Mouse (Mus musculus) stomach, embryonic 16.5 days (tissue): ENCODE results near the gene Grb2. TPM values are rescaled to one million over a fixed set of nuclear protein-coding genes. Genes with fewer than 3 reads are reported as not detected.
A peak's percentile ranks its signal among the peaks of the same experiment; 100 is the strongest.

Experiments
- ATAC-seq: fragments of 200-750 bp; cut with Nextera tagmentation; 2 replicates; pipeline ENCODE4 v1.8.0; 2017; ENCODE audit warnings: moderate number of reproducible peaks, moderate TSS enrichment; ENCODE audit not compliant: insufficient read depth, low FRiP score
- H3K27ac ChIP-seq: fragments of 300-500 bp; sonication (generic); 2 replicates; pipeline ENCODE4 v1.5.1; 2014; ENCODE audit warnings: low read length
- H3K27me3 ChIP-seq: fragments of 300-500 bp; sonication (generic); 2 replicates; pipeline ENCODE4 v1.6.1; 2014; ENCODE audit warnings: low read length, control low read depth, mixed read lengths; ENCODE audit not compliant: control insufficient read depth, insufficient read depth
- H3K36me3 ChIP-seq: fragments of 300-500 bp; sonication (generic); 2 replicates; pipeline ENCODE4 v1.6.1; 2014; ENCODE audit warnings: low read length; ENCODE audit not compliant: control insufficient read depth, insufficient read depth
- H3K4me1 ChIP-seq: fragments of 300-500 bp; sonication (generic); 2 replicates; pipeline ENCODE4 v1.6.1; 2014; ENCODE audit warnings: low read length, control low read depth, mixed read lengths; ENCODE audit not compliant: control insufficient read depth, insufficient read depth
- H3K4me2 ChIP-seq: fragments of 300-500 bp; sonication (generic); 2 replicates; pipeline ENCODE4 v1.6.1; 2014; ENCODE audit warnings: low read depth, low read length, mixed read lengths
- H3K4me3 ChIP-seq: fragments of 300-500 bp; sonication (generic); replicated peaks from 2 replicates; pipeline ENCODE4 v1.5.1; 2014; ENCODE audit warnings: mild to moderate bottlenecking, low read length
- H3K9ac ChIP-seq: fragments of 300-500 bp; sonication (generic); 2 replicates; pipeline ENCODE4 v1.6.1; 2014; ENCODE audit warnings: low read length
- H3K9me3 ChIP-seq: fragments of 300-500 bp; sonication (generic); replicated peaks from 2 replicates; pipeline ENCODE4 v1.6.1; 2016; ENCODE audit warnings: low read length, control low read depth; ENCODE audit not compliant: control insufficient read depth
- WGBS: fragments of 180-500 bp; shearing (Covaris S2); extraction: QIAGEN DNeasy Blood & Tissue Kit; methylation state at CpG from one replicate; pipeline ENCODE4 v1.1.7; 2014; 5-methylcytosine and 5-hydroxymethylcytosine counted together
- polyA plus RNA-seq: library from polyadenylated mRNA; unstranded; fragments of >200 nt; fragmentation: Nextera tagmentation; extraction: Ambion mirVana; gene quantifications from 2 replicates; pipeline ENCODE4 v1.2.1, GENCODE M21; 2015

Grb2 gene
- polyA plus RNA-seq, 1 experiment from 2014 or later: 79.6 TPM

- 78% methylated on average over 9 of the region's 9 CpGs for WGBS
- peaks cover 7% of the 10 kb centered on the region; the same call in 1 of the 2 replicates for H3K4me1 ChIP-seq
- H3K4me2 ChIP-seq: no peak overlapping the region
Observed at GRCm38 (mm10) chr11:115742926-115743325, 34.5 kb upstream of the Grb2 start.

GRCm38 (mm10) chr11:115741070-115741469, 32.7 kb upstream of the Grb2 start:
- Histone ChIP-seq H3K9me3 (no peaks in the 10 kb centered on the region), H3K9ac (no peak overlapping the region), H3K4me2 (no peak overlapping the region), H3K27ac (no peak overlapping the region), H3K4me1 (0 out of 2 replicates have a peak, but pooled peaks cover 3% of the 10 kb centered on the region), H3K36me3 (no peaks in the 10 kb centered on the region), H3K4me3 (no peak overlapping the region), H3K27me3 (no peaks in the 10 kb centered on the region)
- ATAC-seq: no peak
- WGBS: 80% methylated on average over 11 of the region's 11 CpGs

More at GRCm38 (mm10) chr11:115742926-115743325, 34.5 kb upstream of the Grb2 start:
- no peak overlapping the region for H3K27ac ChIP-seq
- H3K36me3 ChIP-seq: no peaks in the 10 kb centered on the region
- no peak for ATAC-seq
- no peaks in the 10 kb centered on the region for H3K9me3 ChIP-seq
- H3K9ac ChIP-seq: no peak overlapping the region
- H3K27me3 ChIP-seq: no peaks in the 10 kb centered on the region
- H3K4me3 ChIP-seq: no peak overlapping the region

- ATAC-seq: no peak; the same call in 1 of the 2 replicates
- H3K27ac ChIP-seq: no peak overlapping the region
- H3K4me1 ChIP-seq: 0 out of 2 replicates have a peak, but pooled peaks cover 6% of the 10 kb centered on the region
- H3K4me3 ChIP-seq: no peak overlapping the region
- WGBS: 38% methylated on average over 13 of the region's 13 CpGs
- H3K36me3 ChIP-seq: no peaks in the 10 kb centered on the region
- no peaks in the 10 kb centered on the region for H3K9me3 ChIP-seq
- no peak overlapping the region for H3K4me2 ChIP-seq
- H3K27me3 ChIP-seq: no peaks in the 10 kb centered on the region
- H3K9ac ChIP-seq: no peak overlapping the region
Observed at GRCm38 (mm10) chr11:115738275-115738885, 30.0 kb upstream of the Grb2 start.

- no peaks in the 10 kb centered on the region for H3K36me3 ChIP-seq
- 75% methylated on average over 10 of the region's 10 CpGs for WGBS
- no peak for ATAC-seq
- H3K27ac ChIP-seq: no peak overlapping the region
- H3K4me2 ChIP-seq: no peak overlapping the region
- H3K4me1 ChIP-seq: 0 out of 2 replicates have a peak, but pooled peaks cover 6% of the 10 kb centered on the region
- no peak overlapping the region for H3K9ac ChIP-seq
- H3K9me3 ChIP-seq: no peaks in the 10 kb centered on the region
- H3K4me3 ChIP-seq: no peak overlapping the region
- H3K27me3 ChIP-seq: no peaks in the 10 kb centered on the region
Observed at GRCm38 (mm10) chr11:115737608-115738208, 29.3 kb upstream of the Grb2 start.

- Histone ChIP-seq H3K9ac (no peak overlapping the region), H3K4me1 (0 out of 2 replicates have a peak, but pooled peaks cover 6% of the 10 kb centered on the region), H3K27me3 (no peaks in the 10 kb centered on the region), H3K9me3 (no peaks in the 10 kb centered on the region), H3K27ac (0 out of 2 replicates have a peak overlapping the region, but pooled peaks have one; percentile 19), H3K36me3 (no peaks in the 10 kb centered on the region), H3K4me3 (no peak overlapping the region), H3K4me2 (no peak overlapping the region)
- no peak for ATAC-seq
- 51% methylated on average over 11 of the region's 11 CpGs for WGBS
Observed at GRCm38 (mm10) chr11:115734041-115734686, 25.8 kb upstream of the Grb2 start.

GRCm38 (mm10) chr11:115723231-115723630, 14.8 kb upstream of the Grb2 start:
- Histone ChIP-seq H3K9ac (0 out of 2 replicates have a peak overlapping the region, but pooled peaks have one; percentile 50), H3K9me3 (no peaks in the 10 kb centered on the region), H3K36me3 (no peaks in the 10 kb centered on the region), H3K4me2 (no peak overlapping the region; the same call in 1 of the 2 replicates), H3K27ac (peak overlapping the region; percentile 30; the same call in 1 of the 2 replicates), H3K27me3 (no peaks in the 10 kb centered on the region), H3K4me3 (no peak overlapping the region), H3K4me1 (peaks cover 3% of the 10 kb centered on the region; the same call in 1 of the 2 replicates)
- 79% methylated on average over 2 of the region's 2 CpGs for WGBS
- no peak for ATAC-seq

- Histone ChIP-seq H3K36me3 (no peaks in the 10 kb centered on the region), H3K9ac (0 out of 2 replicates have a peak overlapping the region, but pooled peaks have one; percentile 50), H3K27ac (peak overlapping the region; percentile 30; the same call in 1 of the 2 replicates), H3K4me3 (no peak overlapping the region), H3K9me3 (no peaks in the 10 kb centered on the region), H3K4me1 (peaks cover 3% of the 10 kb centered on the region; the same call in 1 of the 2 replicates), H3K4me2 (peak overlapping the region; percentile 44), H3K27me3 (no peaks in the 10 kb centered on the region)
- peak; percentile 64 for ATAC-seq
- WGBS: 21% methylated on average over 14 of the region's 14 CpGs
Observed at GRCm38 (mm10) chr11:115722638-115723037, 14.2 kb upstream of the Grb2 start.

- Histone ChIP-seq H3K27me3 (no peaks in the 10 kb centered on the region), H3K27ac (no peak overlapping the region), H3K4me2 (no peak overlapping the region), H3K9ac (no peak overlapping the region), H3K9me3 (no peaks in the 10 kb centered on the region), H3K36me3 (no peaks in the 10 kb centered on the region), H3K4me1 (peaks cover 1% of the 10 kb centered on the region; the same call in 1 of the 2 replicates), H3K4me3 (no peak overlapping the region)
- no peak for ATAC-seq
- WGBS: 46% methylated on average over 8 of the region's 8 CpGs
Observed at GRCm38 (mm10) chr11:115717660-115718390, 9.4 kb upstream of the Grb2 start.
